Mouse (Mus musculus) small intestine, adult 2 months (tissue): ENCODE measurements around the gene Slc35e2.

Experiments
- CTCF ChIP-seq: fragments of 200-500 bp; IDR thresholded peaks from 2 replicates; pipeline ENCODE4 v1.5.1; 2012; ENCODE audit warnings: low read depth, mild to moderate bottlenecking, control low read depth, inconsistent platforms, low read length, moderate library complexity, mixed read lengths; ENCODE audit not compliant: insufficient replicate concordance, insufficient read length; ENCODE audit errors: extremely low read depth
- POLR2A ChIP-seq: fragments of 200-500 bp; IDR thresholded peaks from 2 replicates; pipeline ENCODE4 v1.6.1; 2012; ENCODE audit warnings: low read depth, mild to moderate bottlenecking, control low read depth, inconsistent platforms, low read length, moderate library complexity

DNA sequence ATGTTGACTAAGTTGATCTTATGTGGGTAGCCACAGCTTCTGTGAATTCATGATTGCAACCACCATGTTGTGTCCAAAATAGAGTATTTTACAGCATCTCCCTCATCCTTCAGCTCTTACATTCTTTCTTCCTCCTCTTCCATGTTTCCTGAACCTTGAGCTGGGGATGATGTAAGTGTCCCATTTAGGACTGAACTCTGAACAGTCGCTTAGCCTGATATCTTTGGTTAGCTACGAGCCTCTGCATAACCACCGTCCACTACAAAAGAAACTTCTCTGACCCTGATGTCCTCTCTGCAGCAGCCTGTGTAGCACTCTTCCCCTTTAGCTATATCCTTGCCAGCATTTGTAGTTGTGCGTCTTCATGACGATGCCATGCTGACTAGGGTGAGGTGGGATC lies 44.5 kb downstream of the Slc35e2 start:
- TF ChIP-seq CTCF (no peak), POLR2A (no peak)
